Mouse (Mus musculus): ENCODE data around the gene Ank3.

Gene Ank3

DNA sequence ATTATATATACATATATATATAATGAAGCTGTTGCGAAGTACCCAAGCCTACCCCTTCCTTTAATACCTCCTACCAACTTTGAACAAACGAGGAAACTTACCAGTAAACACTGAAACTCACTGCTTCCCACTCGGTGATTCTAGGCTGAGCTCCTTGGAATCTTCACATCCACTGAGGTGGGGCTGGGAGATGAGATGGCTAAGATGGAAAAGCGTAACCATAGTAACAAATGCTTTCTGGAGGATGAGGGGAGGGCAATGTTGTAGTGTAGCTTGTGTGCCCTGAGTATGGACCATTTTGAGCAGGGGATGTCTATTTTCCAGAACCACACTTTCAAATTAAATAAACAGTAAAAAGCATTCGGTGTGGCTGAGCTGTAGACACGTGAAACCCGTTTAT is 364.4 kb downstream of the Ank3 start:
- no peak for DNase-seq (ENCODE audit: low read depth, low spot score)

DNA sequence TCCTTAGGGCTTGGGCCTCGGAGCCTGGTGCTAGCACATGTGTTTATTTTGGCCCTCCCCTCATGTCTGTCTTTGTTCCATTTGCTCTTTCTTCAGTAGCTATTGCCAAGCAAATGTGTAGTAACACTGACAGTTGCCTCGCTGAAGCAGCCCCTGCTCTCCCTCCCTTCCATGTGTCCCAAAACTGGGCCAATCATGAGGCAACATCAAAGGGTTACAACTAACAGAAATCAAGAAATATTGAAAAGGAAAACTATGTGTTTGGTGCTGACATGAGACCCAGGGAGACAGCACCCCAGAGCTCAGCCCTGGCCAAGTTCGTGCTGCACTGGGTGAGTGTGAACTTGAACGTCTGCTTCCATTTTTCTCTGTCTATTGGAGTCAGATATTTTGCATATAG is 365.8 kb downstream of the Ank3 start:
- no peak for DNase-seq (ENCODE audit: low read depth, low spot score)

- DNase-seq (ENCODE audit: low read depth, low spot score) = no peak
These were observed 378.6 kb downstream of the Ank3 start for GRCm38 (mm10) chr10:69777065-69777645.

GRCm38 (mm10) chr10:69777736-69778135 is 379.2 kb downstream of the Ank3 start:
- DNase-seq (ENCODE audit: low read depth, low spot score) = no peak

DNA sequence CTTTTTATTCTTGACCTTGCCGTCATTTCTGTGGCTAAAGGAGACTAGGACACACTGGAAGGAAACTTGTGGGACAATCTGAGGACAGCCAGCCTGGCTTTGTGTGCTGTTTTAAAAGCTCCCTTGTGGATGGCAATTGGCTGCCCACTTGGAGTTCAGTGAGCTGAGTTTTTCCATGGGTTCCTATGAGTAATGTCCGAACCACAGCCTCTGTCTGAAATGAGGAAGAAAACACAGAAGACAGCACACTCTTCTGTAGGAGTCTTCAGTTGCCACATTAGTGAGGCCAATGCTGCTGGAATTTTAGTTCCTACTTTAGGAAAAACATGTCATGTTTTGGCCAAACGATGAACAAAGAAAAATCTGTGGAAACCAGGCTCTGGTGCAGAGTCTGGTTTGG is 380.7 kb downstream of the Ank3 start:
- no peak for DNase-seq (ENCODE audit: low read depth, low spot score)

GRCm38 (mm10) chr10:69781491-69781890 is 382.9 kb downstream of the Ank3 start:
- peak; percentile 35 for DNase-seq (ENCODE audit: low read depth, low spot score)

GRCm38 (mm10) chr10:69785235-69785634 is 386.7 kb downstream of the Ank3 start:
- DNase-seq (ENCODE audit: low read depth, low spot score) = no peak

DNA sequence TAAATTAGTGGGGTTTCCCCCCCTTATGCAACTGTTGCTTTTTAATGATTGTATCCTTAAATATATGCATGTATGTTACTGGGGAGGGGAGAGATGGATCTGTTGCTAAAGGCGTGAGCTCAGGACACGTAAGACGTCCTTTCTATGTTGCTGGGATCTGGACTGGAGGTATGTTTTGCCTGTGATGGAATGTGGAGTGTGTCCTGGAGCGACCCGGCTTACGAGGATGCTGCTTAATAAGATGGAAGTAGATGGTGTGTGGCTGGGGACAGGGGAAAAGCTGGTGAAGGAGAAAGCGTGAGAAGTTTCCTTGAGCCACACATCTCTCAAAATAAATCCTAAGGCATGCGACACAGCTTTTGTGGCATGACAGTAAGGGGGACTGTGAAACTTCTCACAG is 387.1 kb downstream of the Ank3 start:
- DNase-seq (ENCODE audit: low read depth, low spot score) = no peak

DNA sequence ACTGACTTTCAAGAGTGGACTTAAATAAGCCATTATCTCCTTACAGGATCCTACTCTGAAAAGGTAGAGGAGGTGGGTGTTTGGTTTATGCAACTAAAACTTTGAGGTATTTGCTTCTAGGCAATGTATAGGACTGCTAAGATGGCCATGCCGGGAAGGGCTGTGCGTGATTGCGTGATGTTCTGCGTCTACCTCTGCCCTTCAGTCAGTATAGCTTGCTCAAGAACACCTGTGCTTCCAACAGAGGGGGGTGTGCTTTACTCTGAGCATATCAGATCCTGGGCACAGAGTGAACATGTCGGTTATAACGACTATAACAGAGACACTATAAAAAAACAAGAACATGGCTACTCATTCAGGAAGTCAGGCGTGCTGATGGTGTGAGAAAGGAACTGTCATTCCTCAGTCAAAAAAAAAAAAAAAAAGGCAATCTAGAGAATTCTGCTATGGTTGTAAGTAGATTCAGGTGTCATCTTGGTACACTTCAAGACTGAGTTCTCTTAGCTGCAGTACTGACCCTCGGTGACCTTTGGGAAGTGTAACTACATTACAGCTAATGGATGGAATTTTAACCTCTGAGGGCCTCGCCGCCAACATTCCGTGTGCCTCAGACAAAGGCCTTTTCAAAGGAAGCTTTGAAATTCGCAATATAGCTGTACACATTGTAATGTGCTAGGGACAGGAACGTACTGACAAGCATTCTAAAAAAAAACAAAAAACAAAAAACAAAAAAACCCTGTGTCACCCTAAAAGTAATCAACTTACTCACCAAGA is 387.8 kb downstream of the Ank3 start:
- DNase-seq (ENCODE audit: low read depth, low spot score) = peak; percentile 69

- DNase-seq (ENCODE audit: low read depth, low spot score) = no peak
These were observed 388.8 kb downstream of the Ank3 start for GRCm38 (mm10) chr10:69787379-69787778.

- no peak for DNase-seq (ENCODE audit: low read depth, low spot score)
These were observed 392.0 kb downstream of the Ank3 start for GRCm38 (mm10) chr10:69790606-69791005.

DNA sequence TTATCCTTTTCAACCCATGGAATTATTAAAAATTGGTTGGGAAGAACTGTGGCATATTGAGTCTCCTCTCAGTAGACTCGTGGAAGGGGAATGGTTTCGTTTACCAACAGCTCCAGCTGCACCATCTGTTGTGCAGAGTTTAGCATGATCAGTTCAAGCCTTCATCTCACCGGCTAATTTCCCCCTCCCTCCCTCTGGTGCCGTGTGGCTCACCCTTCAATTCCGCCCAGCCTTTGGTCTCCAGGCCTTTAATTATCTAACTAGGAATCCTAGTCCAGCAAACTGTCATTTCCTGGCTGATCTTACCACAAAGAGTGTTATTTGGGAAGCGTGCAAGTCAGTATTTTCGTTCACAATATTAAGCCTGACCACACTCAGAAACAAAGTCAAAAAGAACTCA is 393.4 kb downstream of the Ank3 start:
- DNase-seq (ENCODE audit: low read depth, low spot score) = no peak

- no peak for DNase-seq (ENCODE audit: low read depth, low spot score)
These were observed 393.8 kb downstream of the Ank3 start for GRCm38 (mm10) chr10:69792400-69792799.

DNA sequence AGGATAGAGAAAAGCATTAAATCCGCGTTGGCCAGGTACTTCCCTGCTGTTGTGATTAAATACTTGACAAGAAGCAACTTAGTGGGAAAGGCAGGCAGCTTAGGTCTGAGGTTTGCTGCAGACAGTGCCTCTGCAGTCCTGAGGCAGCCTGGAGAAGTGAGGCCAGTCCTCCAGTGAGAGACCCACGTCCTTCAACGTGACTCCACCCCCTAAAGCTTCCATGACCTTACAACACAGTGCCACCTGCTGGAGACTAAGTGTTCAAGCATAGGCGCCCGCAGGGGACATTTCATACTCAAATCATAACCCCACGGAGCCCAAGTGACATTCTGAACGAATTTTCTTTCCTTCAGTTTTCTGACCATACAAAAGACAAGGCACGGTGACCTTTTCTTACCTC is 394.5 kb downstream of the Ank3 start:
- peak; percentile 69 for DNase-seq (ENCODE audit: low read depth, low spot score)

GRCm38 (mm10) chr10:69795656-69796055 is 397.1 kb downstream of the Ank3 start:
- no peak for DNase-seq (ENCODE audit: low read depth, low spot score)

- DNase-seq (ENCODE audit: low read depth, low spot score) = no peak
These were observed 397.9 kb downstream of the Ank3 start for GRCm38 (mm10) chr10:69796421-69796886.

DNA sequence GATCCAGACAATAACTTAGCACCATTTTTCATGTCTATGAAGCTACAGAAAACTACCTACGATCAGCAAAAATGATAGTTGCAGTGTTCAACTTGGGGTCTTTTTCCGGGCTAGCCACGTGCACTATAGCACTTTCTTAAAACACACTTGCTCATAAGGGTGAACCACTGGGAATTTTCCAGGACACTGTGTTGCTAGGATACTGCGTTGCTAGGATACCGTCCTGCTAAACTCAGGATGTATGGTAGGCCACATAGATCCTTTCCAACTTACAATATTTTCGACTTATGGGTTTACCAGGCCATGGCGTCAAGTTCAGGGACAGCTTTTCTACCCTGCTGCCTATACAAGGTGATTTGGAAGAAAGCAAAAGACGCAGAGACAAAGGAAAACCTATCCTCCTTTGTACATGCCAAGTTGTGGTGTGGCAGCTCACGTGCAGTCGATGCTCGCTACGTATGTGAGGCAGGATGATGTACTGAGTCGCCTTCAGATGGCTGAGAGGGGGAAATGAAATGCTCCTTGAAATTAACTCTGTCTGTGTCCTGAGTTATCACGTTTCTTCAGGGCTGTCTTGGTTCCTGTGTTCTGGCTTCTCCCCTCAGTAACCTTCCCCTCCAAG is 404.7 kb downstream of the Ank3 start:
- DNase-seq (ENCODE audit: low read depth, low spot score) = peak; percentile 56

DNA sequence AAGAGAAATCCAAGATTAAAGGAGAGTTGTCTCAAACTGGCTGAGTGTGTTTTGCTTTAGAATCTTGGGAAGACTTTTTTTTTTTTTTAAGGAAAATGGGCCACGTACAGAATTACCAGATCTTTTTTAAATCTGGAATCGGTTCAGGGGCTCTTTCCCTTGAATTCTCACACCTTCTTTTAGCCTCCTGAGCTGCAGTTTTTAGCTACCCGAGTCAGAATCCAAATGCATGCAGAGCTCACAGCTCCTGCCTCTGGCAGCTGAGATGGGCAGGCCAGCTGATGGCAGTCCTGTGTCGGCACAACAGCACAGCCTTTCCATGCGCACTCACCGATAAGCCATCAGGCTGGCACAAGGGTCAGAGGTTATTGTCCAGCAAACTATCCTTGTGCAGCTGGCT is 406.0 kb downstream of the Ank3 start:
- DNase-seq (ENCODE audit: low read depth, low spot score) = no peak

DNA sequence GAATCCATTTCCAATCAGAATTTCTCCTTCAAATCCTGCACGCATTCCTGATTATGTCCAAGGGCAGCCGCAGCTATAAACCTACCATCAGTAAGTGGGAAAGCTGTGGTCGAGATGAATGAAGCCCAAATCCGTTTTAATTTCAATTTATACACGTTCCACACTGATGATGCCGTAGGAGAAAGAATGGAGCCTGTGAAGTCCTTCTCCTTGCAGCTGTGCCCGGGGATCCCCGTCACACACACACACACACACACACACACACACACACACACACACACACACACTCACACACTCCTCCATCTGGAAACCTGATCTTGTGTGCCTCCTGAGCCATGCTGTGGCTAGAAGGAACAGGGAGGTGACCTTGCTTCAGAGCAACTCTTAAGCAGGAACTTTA is 412.2 kb downstream of the Ank3 start:
- no peak for DNase-seq (ENCODE audit: low read depth, low spot score)

- DNase-seq (ENCODE audit: low read depth, low spot score) = no peak
These were observed 415.4 kb downstream of the Ank3 start for GRCm38 (mm10) chr10:69813823-69814522.

DNA sequence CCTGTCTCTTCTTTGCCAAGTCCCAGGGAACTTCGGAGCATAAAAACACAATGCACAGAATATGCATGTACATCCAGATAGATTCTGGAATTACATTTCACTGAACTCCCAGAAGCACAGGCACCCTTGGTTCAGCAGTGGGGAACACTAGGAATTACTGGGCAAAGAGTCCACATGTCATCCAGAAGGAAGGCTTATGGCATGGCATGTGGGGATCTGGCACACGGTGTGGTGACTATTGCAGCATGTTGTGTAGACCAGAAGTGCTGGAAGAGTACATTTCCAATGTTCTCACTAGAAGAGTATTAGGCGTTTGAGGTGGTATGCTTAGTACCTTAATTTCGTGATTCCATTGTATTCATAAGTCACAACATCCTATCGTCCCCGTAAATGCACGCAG is 422.7 kb downstream of the Ank3 start:
- DNase-seq (ENCODE audit: low read depth, low spot score) = no peak

DNA sequence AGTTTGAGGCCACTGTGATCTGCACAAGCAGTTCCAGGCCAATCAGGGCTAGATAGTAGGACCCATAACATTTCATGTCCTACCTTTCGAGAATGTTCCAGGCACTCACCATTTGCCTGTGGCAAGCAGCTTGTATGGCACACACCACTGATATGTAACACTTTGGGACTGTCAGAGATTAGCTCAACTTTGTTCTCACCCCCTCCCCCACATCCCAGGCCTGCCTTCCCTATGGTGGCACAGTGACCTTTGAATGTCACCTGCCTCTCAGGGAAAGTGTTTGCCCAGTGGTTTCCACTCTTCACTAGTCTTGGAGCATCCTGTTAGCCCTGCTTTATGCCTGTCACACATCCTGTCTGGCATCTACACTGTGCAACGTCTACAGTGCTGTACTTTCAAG is 430.2 kb downstream of the Ank3 start:
- DNase-seq (ENCODE audit: low read depth, low spot score) = no peak

All from forelimb bud, embryonic 11.5 days (tissue).